Mouse (Mus musculus): ENCODE measurements around the gene Cdrt4. TPM values are rescaled to one million over a fixed set of nuclear protein-coding genes. Genes with fewer than 3 reads are reported as not detected.

Cdrt4 gene
- total and polyA plus RNA-seq, 2 experiments from 2014 or later, result not detected

DNA sequence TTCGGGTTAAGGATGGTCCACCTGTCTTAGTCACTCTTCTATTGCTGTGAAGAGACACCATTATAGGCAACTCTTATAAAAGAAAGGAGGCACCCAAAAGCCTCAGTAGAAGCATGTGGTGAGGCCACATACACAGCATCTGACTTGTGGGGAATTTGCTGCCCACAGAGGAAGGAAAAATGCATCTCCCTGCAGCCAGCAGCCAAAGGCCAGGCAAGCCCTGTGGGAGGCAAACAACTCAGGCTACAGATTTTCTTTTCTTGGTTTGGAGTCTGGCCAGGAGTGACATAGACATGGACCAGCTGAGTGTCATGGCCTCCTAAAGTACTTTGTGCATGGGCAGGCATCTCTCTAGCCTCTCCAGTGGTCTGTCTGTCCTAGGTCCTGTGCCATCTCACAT, 1.4 kb upstream of the Cdrt4 start:
- H3K27me3 ChIP-seq (ENCODE audit: insufficient read depth, low read length), result no peaks in the 10 kb centered on the region
- no peak for TF ChIP-seq CTCF (IDR thresholded peaks at IDR 0.05)
- H3K4me3 ChIP-seq (ENCODE audit: low read depth, low read length), result no peak overlapping the region
- H3K4me1 ChIP-seq (ENCODE audit: insufficient read depth, low read length), result no peaks in the 10 kb centered on the region
- no peak overlapping the region for H3K4me2 ChIP-seq (ENCODE audit: low read depth, low read length, poor library complexity, severe bottlenecking)
- 91% methylated on average over 1 of the region's 1 CpGs for WGBS
- no peak for DNase-seq (ENCODE audit: low spot score)
- H3K36me3 ChIP-seq (ENCODE audit: insufficient read depth, low read length), result no peaks in the 10 kb centered on the region
- no peak for ATAC-seq (ENCODE audit: low FRiP score)
- no peak overlapping the region for H3K9ac ChIP-seq (replicated peaks; ENCODE audit: low read length, poor library complexity, severe bottlenecking)
- no peaks in the 10 kb centered on the region for H3K9me3 ChIP-seq (ENCODE audit: low read length)
- no peak overlapping the region for H3K27ac ChIP-seq (ENCODE audit: low read depth, low read length)

DNA sequence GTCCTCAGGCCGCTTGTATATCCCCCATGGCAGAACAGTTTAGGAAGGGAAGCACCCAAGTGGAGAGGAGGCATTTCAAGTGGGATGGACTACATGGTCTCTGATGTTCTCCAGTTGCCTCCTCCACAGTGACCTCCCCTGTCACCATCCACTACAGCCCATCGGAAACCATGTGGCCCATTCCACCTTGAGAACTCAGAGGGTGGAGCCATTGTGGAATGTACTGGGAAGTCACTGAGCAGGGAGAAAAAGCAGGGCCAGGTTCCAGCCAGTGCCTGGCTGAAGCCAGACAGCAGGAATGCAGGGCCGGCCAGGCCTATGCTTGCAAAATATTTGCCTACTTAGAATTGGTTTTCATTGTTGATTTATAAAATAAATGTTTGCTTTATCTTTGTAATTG, 3.8 kb downstream of the Cdrt4 start:
- no peaks in the 10 kb centered on the region for H3K27me3 ChIP-seq (ENCODE audit: insufficient read depth, low read length)
- no peaks in the 10 kb centered on the region for H3K36me3 ChIP-seq (ENCODE audit: insufficient read depth, low read length)
- no peaks in the 10 kb centered on the region for H3K9me3 ChIP-seq (ENCODE audit: low read length)
- H3K27ac ChIP-seq (ENCODE audit: low read depth, low read length), result no peak overlapping the region
- H3K4me2 ChIP-seq (ENCODE audit: low read depth, low read length, poor library complexity, severe bottlenecking), result no peak overlapping the region
- no peak for TF ChIP-seq CTCF (IDR thresholded peaks at IDR 0.05)
- no peak overlapping the region for H3K4me3 ChIP-seq (ENCODE audit: low read depth, low read length)
- WGBS, result 93% methylated on average over 2 of the region's 3 CpGs
- no peaks in the 10 kb centered on the region for H3K4me1 ChIP-seq (ENCODE audit: insufficient read depth, low read length)
- ATAC-seq (ENCODE audit: low FRiP score) (no peak), DNase-seq (ENCODE audit: low spot score) (no peak)
- no peak overlapping the region for H3K9ac ChIP-seq (replicated peaks; ENCODE audit: low read length, poor library complexity, severe bottlenecking)

DNA sequence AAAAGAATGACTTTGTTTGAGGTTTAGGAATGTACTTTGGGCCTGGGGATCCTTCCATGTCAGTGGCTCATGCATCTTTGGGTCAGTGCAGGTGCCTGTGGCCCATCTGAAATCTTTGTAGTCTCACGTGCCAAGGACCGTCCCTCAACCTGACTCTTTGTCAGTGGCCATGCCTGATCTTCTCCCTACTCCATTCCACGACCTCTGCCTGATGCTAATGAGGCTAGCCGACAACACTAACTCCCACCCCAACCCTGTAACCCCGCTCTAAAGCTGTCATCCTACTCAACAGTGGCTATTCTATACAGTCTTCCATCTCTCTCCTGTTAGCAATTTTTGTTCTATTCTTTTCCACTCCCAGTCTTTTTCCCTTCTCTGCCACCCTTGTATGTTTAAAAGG, 4.2 kb downstream of the Cdrt4 start:
- no peak for ATAC-seq (ENCODE audit: low FRiP score)
- 81% methylated on average over 5 of the region's 5 CpGs for WGBS
- no peak for TF ChIP-seq CTCF (IDR thresholded peaks at IDR 0.05)

DNA sequence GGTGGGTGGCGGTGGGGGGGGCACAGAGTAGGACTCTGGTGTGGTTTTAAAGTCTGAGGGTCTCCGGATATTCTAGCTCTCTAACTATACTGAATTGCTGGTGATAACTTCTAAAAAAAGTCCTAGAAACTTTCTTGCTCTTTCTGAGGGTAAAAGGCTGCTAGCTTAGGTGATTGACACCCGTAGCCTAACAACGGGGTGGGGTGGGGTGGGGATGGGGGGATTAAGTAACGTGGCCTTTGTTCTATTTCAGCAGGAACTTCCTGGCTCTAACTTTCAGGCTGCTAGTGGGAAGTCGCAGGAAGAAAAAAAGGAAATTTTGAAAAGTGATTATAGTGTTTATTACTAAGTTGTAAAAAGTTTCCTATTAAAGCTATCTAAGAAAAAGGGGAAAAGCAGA, 4.8 kb downstream of the Cdrt4 start:
- no peak for TF ChIP-seq CTCF (IDR thresholded peaks at IDR 0.05)
- H3K9ac ChIP-seq (replicated peaks; ENCODE audit: low read length, poor library complexity, severe bottlenecking), result no peak overlapping the region
- no peak overlapping the region for H3K4me2 ChIP-seq (ENCODE audit: low read depth, low read length, poor library complexity, severe bottlenecking)
- no peak for DNase-seq (ENCODE audit: low spot score)
- H3K9me3 ChIP-seq (ENCODE audit: low read length), result no peaks in the 10 kb centered on the region
- ATAC-seq (ENCODE audit: low FRiP score), result no peak
- H3K4me1 ChIP-seq (ENCODE audit: insufficient read depth, low read length), result no peaks in the 10 kb centered on the region
- no peaks in the 10 kb centered on the region for H3K27me3 ChIP-seq (ENCODE audit: insufficient read depth, low read length)
- H3K36me3 ChIP-seq (ENCODE audit: insufficient read depth, low read length), result no peaks in the 10 kb centered on the region
- no peak overlapping the region for H3K4me3 ChIP-seq (ENCODE audit: low read depth, low read length)
- WGBS, result 31% methylated on average over 6 of the region's 6 CpGs
- no peak overlapping the region for H3K27ac ChIP-seq (ENCODE audit: low read depth, low read length)

More for the DNA sequence above, 4.2 kb downstream of the Cdrt4 start:
- H3K27me3 ChIP-seq (ENCODE audit: insufficient read depth, low read length), result no peaks in the 10 kb centered on the region
- H3K27ac ChIP-seq (ENCODE audit: low read depth, low read length), result no peak overlapping the region
- no peak overlapping the region for H3K4me3 ChIP-seq (ENCODE audit: low read depth, low read length)
- no peaks in the 10 kb centered on the region for H3K4me1 ChIP-seq (ENCODE audit: insufficient read depth, low read length)
- no peak overlapping the region for H3K4me2 ChIP-seq (ENCODE audit: low read depth, low read length, poor library complexity, severe bottlenecking)
- no peaks in the 10 kb centered on the region for H3K9me3 ChIP-seq (ENCODE audit: low read length)
- H3K36me3 ChIP-seq (ENCODE audit: insufficient read depth, low read length), result no peaks in the 10 kb centered on the region
- H3K9ac ChIP-seq (replicated peaks; ENCODE audit: low read length, poor library complexity, severe bottlenecking), result no peak overlapping the region
- no peak for DNase-seq (ENCODE audit: low spot score)

DNA sequence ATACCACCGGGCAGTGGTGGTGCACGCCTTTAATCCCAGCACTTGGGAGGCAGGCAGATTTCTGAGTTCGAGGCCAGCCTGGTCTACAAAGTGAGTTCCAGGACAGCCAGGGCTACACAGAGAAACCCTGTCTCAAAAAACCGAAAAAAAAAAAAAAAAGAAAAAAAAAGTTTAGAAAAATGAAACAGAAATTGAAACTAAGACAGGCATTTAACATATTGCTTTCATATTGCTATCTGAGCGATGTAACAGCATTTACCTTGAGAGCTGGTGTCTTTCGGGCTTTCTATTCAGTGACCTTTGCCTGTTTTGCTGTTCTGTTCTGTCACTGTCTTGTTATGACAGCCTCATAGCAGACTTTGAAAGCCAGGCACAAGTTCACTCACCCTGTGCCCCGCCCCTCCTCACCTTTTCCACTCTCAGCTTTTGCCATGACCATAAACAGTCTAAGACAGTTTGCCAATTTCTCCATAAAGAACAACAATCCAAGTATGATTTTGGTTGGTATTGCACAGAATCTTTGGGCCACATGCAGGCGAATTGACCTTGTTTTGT, 6.7 kb downstream of the Cdrt4 start:
- Histone ChIP-seq H3K4me2 (ENCODE audit: low read depth, low read length, poor library complexity, severe bottlenecking) (no peak overlapping the region), H3K9me3 (ENCODE audit: low read length) (no peaks in the 10 kb centered on the region), H3K27ac (ENCODE audit: low read depth, low read length) (no peak overlapping the region), H3K9ac (replicated peaks; ENCODE audit: low read length, poor library complexity, severe bottlenecking) (no peak overlapping the region), H3K4me1 (ENCODE audit: insufficient read depth, low read length) (no peaks in the 10 kb centered on the region), H3K36me3 (ENCODE audit: insufficient read depth, low read length) (no peaks in the 10 kb centered on the region), H3K4me3 (ENCODE audit: low read depth, low read length) (no peak overlapping the region), H3K27me3 (ENCODE audit: insufficient read depth, low read length) (no peaks in the 10 kb centered on the region)
- ATAC-seq (ENCODE audit: low FRiP score), result no peak
- TF ChIP-seq CTCF (IDR thresholded peaks at IDR 0.05), result no peak
- no peak for DNase-seq (ENCODE audit: low spot score)
- 95% methylated on average over 8 of the region's 8 CpGs for WGBS

DNA sequence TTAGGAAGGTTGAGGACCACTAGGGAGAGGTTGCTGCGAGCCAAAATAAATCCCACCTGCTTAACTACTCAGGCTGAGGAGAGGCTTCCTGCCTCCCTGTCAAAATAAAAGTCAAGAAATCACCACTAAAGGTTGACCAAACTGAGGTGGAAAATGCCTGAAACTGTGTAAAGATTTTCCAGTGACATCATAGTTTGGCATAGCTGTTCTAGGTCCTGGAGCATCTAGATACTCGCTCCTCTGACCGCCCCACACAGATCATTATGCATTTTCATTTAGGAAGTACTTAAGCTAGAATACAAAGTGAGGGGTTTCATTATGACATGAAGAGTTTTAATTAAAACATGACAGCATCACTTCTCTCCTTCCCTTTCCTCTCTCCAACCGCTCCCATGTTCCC, 12.3 kb downstream of the Cdrt4 start:
- 80% methylated on average over 4 of the region's 4 CpGs for WGBS

More for the DNA sequence above, 12.3 kb downstream of the Cdrt4 start:
- no peak overlapping the region for H3K4me2 ChIP-seq (ENCODE audit: low read depth, low read length, poor library complexity, severe bottlenecking)
- no peak for ATAC-seq (ENCODE audit: low FRiP score)
- no peak for DNase-seq (ENCODE audit: low spot score)
- no peak overlapping the region for H3K9ac ChIP-seq (replicated peaks; ENCODE audit: low read length, poor library complexity, severe bottlenecking)
- H3K27ac ChIP-seq (ENCODE audit: low read depth, low read length), result no peak overlapping the region
- no peak for TF ChIP-seq CTCF (IDR thresholded peaks at IDR 0.05)
- H3K36me3 ChIP-seq (ENCODE audit: insufficient read depth, low read length), result no peaks in the 10 kb centered on the region
- peaks cover 3% of the 10 kb centered on the region; the same call in 1 of the 2 replicates for H3K4me1 ChIP-seq (ENCODE audit: insufficient read depth, low read length)
- no peaks in the 10 kb centered on the region for H3K27me3 ChIP-seq (ENCODE audit: insufficient read depth, low read length)
- no peak overlapping the region for H3K4me3 ChIP-seq (ENCODE audit: low read depth, low read length)
- H3K9me3 ChIP-seq (ENCODE audit: low read length), result no peaks in the 10 kb centered on the region
